Mouse (Mus musculus) megakaryocyte-erythroid progenitor cell, adult 5-6 weeks (primary cell): ENCODE measurements around the gene Pdap1. TPM values are rescaled to one million over a fixed set of nuclear protein-coding genes. Genes with fewer than 3 reads are reported as not detected.
A peak's percentile ranks its signal among the peaks of the same experiment; 100 is the strongest.
"Not testable (repeated sequence)": the region's sequence is repeated elsewhere in the genome, so short reads cannot be mapped to it uniquely, and the experiment has no call there.

Source experiments
- ATAC-seq: replicated peaks from 2 replicates; pipeline ENCODE4 v1.8.0; 2016; ENCODE audit warnings: mild to moderate bottlenecking, inconsistent platforms; ENCODE audit not compliant: severe bottlenecking, poor library complexity, low FRiP score, low TSS enrichment
- total RNA-seq, 2 experiments: library from RNA; stranded (forward) in 1 of 2; stranded (reverse) in 1 of 2; fragments of 200-1000, 215-1000 nt in 1 of 2; fragments of >200 nt in 1 of 2; fragmentation: Nextera tagmentation in 1 of 2; gene quantifications; 2 replicates each; pipeline ENCODE4 v1.2.3; 2014 to 2017

Pdap1 gene
- total RNA-seq, 2 experiments from 2014 or later = 90.0 to 333 TPM

- ATAC-seq = no peak
These were observed 51.9 kb downstream of the Pdap1 start for GRCm38 (mm10) chr5:145088186-145088585.

GRCm38 (mm10) chr5:145084822-145085221, 55.2 kb downstream of the Pdap1 start:
- 0 out of 2 replicates have a peak, but pooled peaks have one; percentile 3 for ATAC-seq

- peak; percentile 96 for ATAC-seq
These were observed 56.2 kb downstream of the Pdap1 start, which contains the start of the genes Arpc1a and Kpna7 for GRCm38 (mm10) chr5:145083632-145084451. TSS of gene Arpc1a (plus strand) at chr5:145083830. TSS of gene Kpna7 (minus strand) at chr5:145084030.

DNA sequence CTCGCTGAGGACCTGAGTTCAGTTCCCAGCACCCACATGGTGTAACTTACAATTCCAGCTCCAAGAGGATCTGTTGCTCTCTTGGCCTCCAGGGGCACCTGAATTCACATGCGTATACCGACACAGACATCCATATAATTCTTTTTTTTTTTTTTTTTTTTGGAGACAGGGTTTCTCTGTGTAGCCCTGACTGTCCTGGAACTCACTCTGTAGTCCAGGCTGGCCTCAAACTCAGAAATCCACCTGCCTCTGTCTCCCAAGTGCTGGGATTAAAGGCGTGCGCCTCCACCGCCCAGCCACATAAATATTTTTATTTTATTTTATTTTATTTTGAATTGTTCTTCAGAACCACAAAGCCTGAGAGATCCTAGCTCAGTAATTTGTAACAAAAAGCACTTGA, 56.8 kb downstream of the Pdap1 start:
- ATAC-seq = not testable (repeated sequence)

GRCm38 (mm10) chr5:145081866-145082613, 58.0 kb downstream of the Pdap1 start:
- no peak for ATAC-seq

Other genes starting within 250 kb of the Pdap1 start
- 1.9 and 4.1 TPM in 2 replicates for gene Smurf1, start 174.4 kb downstream of the Pdap1 start, total RNA-seq (2014; fragmentation: Nextera tagmentation)
- gene Smurf1, start 174.4 kb downstream of the Pdap1 start, total RNA-seq (2017) = 1.0 and 5.1 TPM in 2 replicates
- not detected in 2 replicates for gene Gm4871, start 107.5 kb downstream of the Pdap1 start, total RNA-seq (2014; fragmentation: Nextera tagmentation)
- gene Gm4871, start 107.5 kb downstream of the Pdap1 start, total RNA-seq (2017) = not detected in 2 replicates
- gene 1700018F24Rik, start 97.2 kb downstream of the Pdap1 start, total RNA-seq (2014; fragmentation: Nextera tagmentation) = not detected in 2 replicates
- not detected in 2 replicates for gene 1700018F24Rik, start 97.2 kb downstream of the Pdap1 start, total RNA-seq (2017)
- 102 and 117 TPM in 2 replicates for gene Arpc1a, start 56.4 kb downstream of the Pdap1 start, total RNA-seq (2014; fragmentation: Nextera tagmentation)
- gene Arpc1a, start 56.4 kb downstream of the Pdap1 start, total RNA-seq (2017) = 90.0 and 94.7 TPM in 2 replicates
- not detected in 2 replicates for gene Kpna7, start 56.2 kb downstream of the Pdap1 start, total RNA-seq (2014; fragmentation: Nextera tagmentation)
- gene Kpna7, start 56.2 kb downstream of the Pdap1 start, total RNA-seq (2017) = not detected in 2 replicates
- gene Arpc1b, start 26.0 kb downstream of the Pdap1 start, total RNA-seq (2014; fragmentation: Nextera tagmentation) = 54.0 and 68.8 TPM in 2 replicates
- 23.7 and 35.9 TPM in 2 replicates for gene Arpc1b, start 26.0 kb downstream of the Pdap1 start, total RNA-seq (2017)
- 141 and 226 TPM in 2 replicates for gene Bud31, start 124 bp upstream of the Pdap1 start, total RNA-seq (2014; fragmentation: Nextera tagmentation)
- gene Bud31, start 124 bp upstream of the Pdap1 start, total RNA-seq (2017) = 255 and 296 TPM in 2 replicates
- 10.2 and 15.4 TPM in 2 replicates for gene Ptcd1, start 26.9 kb upstream of the Pdap1 start, total RNA-seq (2014; fragmentation: Nextera tagmentation)
- 17.9 and 18.6 TPM in 2 replicates for gene Ptcd1, start 26.9 kb upstream of the Pdap1 start, total RNA-seq (2017)
- gene Cpsf4, start 27.0 kb upstream of the Pdap1 start, total RNA-seq (2014; fragmentation: Nextera tagmentation) = 49.8 and 59.1 TPM in 2 replicates
- gene Cpsf4, start 27.0 kb upstream of the Pdap1 start, total RNA-seq (2017) = 42.1 and 63.4 TPM in 2 replicates
- gene Atp5j2, start 51.8 kb upstream of the Pdap1 start, total RNA-seq (2014; fragmentation: Nextera tagmentation) = 428 and 470 TPM in 2 replicates
- 74.1 and 117 TPM in 2 replicates for gene Atp5j2, start 51.8 kb upstream of the Pdap1 start, total RNA-seq (2017)
- 5.8 and 7.8 TPM in 2 replicates for gene Zkscan14, start 61.6 kb upstream of the Pdap1 start, total RNA-seq (2014; fragmentation: Nextera tagmentation)
- gene Zkscan14, start 61.6 kb upstream of the Pdap1 start, total RNA-seq (2017) = 19.9 and 26.5 TPM in 2 replicates
- 5.7 and 9.5 TPM in 2 replicates for gene Zkscan5, start 64.3 kb upstream of the Pdap1 start, total RNA-seq (2014; fragmentation: Nextera tagmentation)
- gene Zkscan5, start 64.3 kb upstream of the Pdap1 start, total RNA-seq (2017) = 8.6 and 12.2 TPM in 2 replicates
- 30.8 and 32.8 TPM in 2 replicates for gene Zfp655, start 91.5 kb upstream of the Pdap1 start, total RNA-seq (2014; fragmentation: Nextera tagmentation)
- 37.4 and 43.8 TPM in 2 replicates for gene Zfp655, start 91.5 kb upstream of the Pdap1 start, total RNA-seq (2017)
- gene Zscan25, start 140.3 kb upstream of the Pdap1 start, total RNA-seq (2014; fragmentation: Nextera tagmentation) = 9.8 and 13.3 TPM in 2 replicates
- gene Zscan25, start 140.3 kb upstream of the Pdap1 start, total RNA-seq (2017) = 6.6 and 14.9 TPM in 2 replicates
- gene Cyp3a57, start 205.0 kb upstream of the Pdap1 start, total RNA-seq (2014; fragmentation: Nextera tagmentation) = not detected in 2 replicates
- gene Cyp3a57, start 205.0 kb upstream of the Pdap1 start, total RNA-seq (2017) = not detected in 2 replicates